Mouse (Mus musculus) hindbrain, embryonic 15.5 days (tissue): ENCODE data around the gene Uggt2. TPM values are rescaled to one million over a fixed set of nuclear protein-coding genes. Genes with fewer than 3 reads are reported as not detected.

ENCODE experiments used
- ATAC-seq: fragments of 200-750 bp; cut with Nextera tagmentation; 2 replicates; pipeline ENCODE4 v1.8.0; 2017; ENCODE audit warnings: low read depth, moderate number of reproducible peaks, moderate TSS enrichment; ENCODE audit not compliant: low FRiP score
- H3K27ac ChIP-seq: fragments of 300-500 bp; sonication (generic); replicated peaks from 2 replicates; pipeline ENCODE4 v1.5.1; 2015; ENCODE audit warnings: mild to moderate bottlenecking, inconsistent platforms
- H3K27me3 ChIP-seq: fragments of 300-500 bp; sonication (generic); 2 replicates; pipeline ENCODE4 v1.6.1; 2015; ENCODE audit warnings: control low read depth, inconsistent platforms
- H3K36me3 ChIP-seq: fragments of 300-500 bp; sonication (generic); 2 replicates; pipeline ENCODE4 v1.6.1; 2015; ENCODE audit warnings: control low read depth, inconsistent platforms
- H3K4me1 ChIP-seq: fragments of 300-500 bp; sonication (generic); replicated peaks from 2 replicates; pipeline ENCODE4 v1.6.1; 2015; ENCODE audit warnings: control low read depth, inconsistent platforms
- H3K4me2 ChIP-seq: fragments of 300-500 bp; sonication (generic); 2 replicates; pipeline ENCODE4 v1.6.1; 2015; ENCODE audit warnings: moderate library complexity, mild to moderate bottlenecking, inconsistent platforms
- H3K4me3 ChIP-seq: fragments of 300-500 bp; sonication (generic); 2 replicates; pipeline ENCODE4 v1.5.1; 2015; ENCODE audit warnings: mild to moderate bottlenecking, inconsistent platforms
- H3K9ac ChIP-seq: fragments of 300-500 bp; sonication (generic); 2 replicates; pipeline ENCODE4 v1.6.1; 2015; ENCODE audit warnings: inconsistent platforms
- H3K9me3 ChIP-seq: fragments of 300-500 bp; sonication (generic); 2 replicates; pipeline ENCODE4 v1.6.1; 2016; ENCODE audit warnings: control low read depth, inconsistent platforms
- WGBS: fragments of 180-500 bp; shearing (Covaris S2); methylation state at CpG from one replicate; pipeline ENCODE4 v1.1.7; 2015; 5-methylcytosine and 5-hydroxymethylcytosine counted together
- polyA plus RNA-seq: library from polyadenylated mRNA; unstranded; fragments of >200 nt; fragmentation: Nextera tagmentation; extraction: Ambion mirVana; gene quantifications from 2 replicates; pipeline ENCODE4 v1.2.1, GENCODE M21; 2015

Gene Uggt2
- polyA plus RNA-seq, 1 experiment from 2014 or later, result 20.4 TPM

DNA sequence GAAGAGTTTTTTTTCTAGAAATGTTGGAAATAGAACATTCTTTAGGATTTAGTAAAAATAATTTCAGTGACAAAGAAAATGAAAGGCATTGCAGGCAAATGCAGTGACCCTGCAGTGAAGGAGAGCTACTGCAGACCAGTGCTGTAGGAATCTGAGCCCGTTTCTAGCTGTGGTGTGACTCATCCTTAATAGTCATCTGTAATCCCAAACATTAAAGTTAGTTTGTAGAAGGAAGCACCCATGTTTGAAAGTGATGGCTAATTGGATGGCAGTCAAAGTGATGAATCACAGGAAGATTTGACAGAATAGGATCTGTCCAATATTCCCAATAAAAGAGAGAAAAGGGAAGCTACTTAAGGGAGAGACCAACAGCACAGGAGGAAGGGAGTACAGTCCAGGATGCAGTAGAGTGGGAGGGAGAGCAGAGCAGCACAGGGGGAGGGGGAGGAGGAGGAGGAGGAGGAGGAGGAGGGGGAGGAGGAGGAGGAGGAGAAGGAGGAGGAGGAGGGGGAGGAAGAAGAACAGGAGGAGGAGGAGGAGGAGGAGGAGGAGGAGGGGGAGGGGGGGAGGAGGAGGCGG lies 71.5 kb downstream of the Uggt2 start:
- Histone ChIP-seq H3K36me3 (peaks cover 28% of the 10 kb centered on the region), H3K4me1 (no peaks in the 10 kb centered on the region), H3K9ac (no peak overlapping the region), H3K4me3 (no peak overlapping the region), H3K27me3 (no peaks in the 10 kb centered on the region), H3K4me2 (no peak overlapping the region), H3K27ac (no peak overlapping the region), H3K9me3 (no peaks in the 10 kb centered on the region)
- ATAC-seq, result no peak
- WGBS, result 81% methylated on average over 2 of the region's 2 CpGs

DNA sequence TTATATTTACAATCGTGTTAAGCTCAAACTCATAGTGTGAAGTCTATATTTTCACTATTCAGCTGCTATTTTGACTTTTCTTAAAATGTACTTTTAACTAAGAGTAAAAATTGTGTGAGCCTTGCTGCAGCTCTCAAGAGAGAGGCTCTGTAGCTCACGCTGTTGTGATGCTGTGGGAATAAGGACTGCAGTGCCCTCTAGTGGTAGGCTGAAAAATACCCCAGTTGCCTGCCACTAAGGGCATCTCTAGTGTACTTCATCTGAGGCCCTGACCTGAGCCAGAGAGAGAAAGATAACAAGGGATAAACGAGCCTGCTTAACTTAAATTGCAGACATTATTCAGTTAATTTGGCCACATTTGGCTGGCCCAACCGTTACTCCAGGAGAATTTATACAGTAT lies 72.1 kb downstream of the Uggt2 start:
- Histone ChIP-seq H3K27me3 (no peaks in the 10 kb centered on the region), H3K36me3 (peaks cover 28% of the 10 kb centered on the region), H3K27ac (no peak overlapping the region), H3K4me2 (no peak overlapping the region), H3K9me3 (no peaks in the 10 kb centered on the region), H3K4me1 (no peaks in the 10 kb centered on the region), H3K9ac (no peak overlapping the region), H3K4me3 (no peak overlapping the region)
- ATAC-seq, result no peak
- 53% methylated on average over 4 of the region's 4 CpGs for WGBS

DNA sequence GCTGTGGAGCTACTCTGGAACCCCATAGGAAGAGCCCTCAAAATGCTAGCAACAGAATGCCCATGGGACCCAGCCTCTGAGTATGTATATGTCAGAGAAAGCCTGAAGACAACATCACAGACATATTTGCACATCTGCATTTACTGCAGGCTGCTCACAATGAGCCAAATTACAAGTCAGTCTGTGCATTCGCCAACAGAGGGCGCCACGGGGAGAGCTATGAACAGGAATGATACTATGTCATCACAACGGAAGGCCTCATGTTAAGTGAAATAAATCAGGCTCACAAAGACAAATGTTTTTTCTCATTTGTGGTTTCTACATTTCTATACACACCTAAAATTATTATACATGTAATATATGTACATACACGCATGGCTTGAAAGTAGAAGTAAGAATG lies 73.3 kb downstream of the Uggt2 start:
- Histone ChIP-seq H3K4me1 (no peaks in the 10 kb centered on the region), H3K27ac (no peak overlapping the region), H3K9ac (no peak overlapping the region), H3K27me3 (no peaks in the 10 kb centered on the region), H3K36me3 (peaks cover 21% of the 10 kb centered on the region), H3K4me3 (no peak overlapping the region), H3K4me2 (no peak overlapping the region), H3K9me3 (no peaks in the 10 kb centered on the region)
- 75% methylated on average over 5 of the region's 5 CpGs for WGBS
- ATAC-seq, result no peak

DNA sequence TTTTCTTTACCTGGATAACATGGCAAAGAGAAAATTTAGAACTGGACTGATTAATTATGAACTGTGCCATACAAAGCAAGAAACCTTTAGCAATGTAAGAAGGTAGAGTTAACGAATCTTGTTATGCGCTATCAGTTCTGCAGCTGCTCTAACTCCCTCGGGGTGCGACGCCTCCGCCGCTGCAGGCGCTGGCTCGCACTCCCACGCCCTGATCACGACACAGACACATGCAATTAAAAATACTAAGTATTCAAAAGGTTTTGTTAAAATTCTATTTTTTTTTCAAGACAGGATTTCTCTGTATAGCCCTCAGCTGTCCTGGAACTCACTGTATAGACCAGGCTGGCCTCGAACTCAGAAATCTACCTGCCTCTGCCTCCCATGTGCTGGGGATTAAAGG lies 85.7 kb downstream of the Uggt2 start:
- 44% methylated on average over 12 of the region's 12 CpGs for WGBS
- Histone ChIP-seq H3K9me3 (no peaks in the 10 kb centered on the region), H3K4me2 (peak overlapping the region; percentile 50), H3K27ac (peak overlapping the region; percentile 81; the same call in 1 of the 2 replicates), H3K36me3 (peaks cover 16% of the 10 kb centered on the region), H3K4me3 (peak overlapping the region; percentile 25; the same call in 1 of the 2 replicates), H3K27me3 (no peaks in the 10 kb centered on the region), H3K9ac (no peak overlapping the region), H3K4me1 (peaks cover 7% of the 10 kb centered on the region)
- no peak for ATAC-seq

DNA sequence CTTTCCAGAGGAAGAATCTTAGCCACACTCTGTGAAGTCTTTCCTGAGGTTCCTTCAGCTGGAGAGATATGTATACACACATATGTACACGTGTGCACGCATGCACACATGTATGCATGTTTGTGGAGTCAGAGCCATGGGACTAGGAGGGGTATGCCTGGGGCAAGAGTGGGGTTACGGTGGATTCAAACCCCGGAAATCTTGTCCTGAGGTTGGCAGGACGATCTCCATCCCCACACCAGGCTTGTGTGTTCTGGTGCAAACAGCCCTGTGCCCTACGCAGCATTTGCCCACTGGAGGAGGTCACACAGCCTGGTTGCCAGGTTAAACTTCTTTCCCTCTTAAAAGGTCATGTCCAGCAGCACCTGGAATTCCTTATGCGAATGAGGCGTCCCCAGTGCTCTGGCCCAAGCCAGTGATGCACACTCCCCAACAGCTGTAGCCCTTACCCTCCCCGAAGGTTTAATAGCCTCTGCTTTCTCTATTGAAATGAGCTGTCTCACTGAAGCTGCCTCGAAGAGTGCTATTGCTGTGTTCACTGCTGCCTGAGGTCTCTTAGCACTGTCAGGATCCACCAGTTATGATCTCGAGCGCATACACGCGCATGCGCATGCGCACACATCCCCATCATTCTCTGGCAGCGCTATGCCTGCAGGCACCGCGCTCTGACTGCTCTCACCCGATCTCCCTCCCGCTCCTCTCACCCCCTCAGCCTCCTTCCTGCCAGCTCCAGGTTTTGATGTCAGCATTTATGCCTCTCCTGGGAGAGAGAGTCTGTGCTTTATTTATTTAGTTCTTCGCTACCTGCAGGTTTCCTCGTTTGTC lies 86.4 kb downstream of the Uggt2 start:
- WGBS, result 56% methylated on average over 23 of the region's 23 CpGs
- ATAC-seq, result peak; percentile 88
- peak overlapping the region; percentile 81 for H3K27ac ChIP-seq
- H3K36me3 ChIP-seq, result peaks cover 10% of the 10 kb centered on the region
- peak overlapping the region; percentile 25 for H3K4me3 ChIP-seq
- H3K9me3 ChIP-seq, result no peaks in the 10 kb centered on the region
- no peak overlapping the region for H3K9ac ChIP-seq
- H3K4me1 ChIP-seq, result peaks cover 12% of the 10 kb centered on the region
- H3K27me3 ChIP-seq, result no peaks in the 10 kb centered on the region
- peak overlapping the region; percentile 50 for H3K4me2 ChIP-seq

DNA sequence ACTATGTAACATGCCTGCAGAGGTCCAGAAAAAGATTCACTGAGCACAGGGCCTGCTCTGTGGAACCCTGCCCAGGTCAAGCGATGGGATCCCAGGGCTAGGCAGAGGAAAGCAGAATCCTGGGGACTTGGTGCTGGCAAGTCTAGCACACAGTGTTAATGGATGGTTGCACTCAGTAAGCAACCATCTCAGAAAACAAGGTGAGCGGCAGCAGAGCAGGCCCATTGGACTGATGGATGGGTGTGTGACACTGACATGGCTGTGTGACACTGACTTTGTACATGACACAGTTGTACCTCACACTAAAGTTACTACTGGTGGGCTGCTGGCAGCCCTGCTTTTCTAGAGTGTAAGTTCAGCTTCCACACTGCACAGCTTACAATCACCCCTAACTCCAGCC lies 89.7 kb downstream of the Uggt2 start:
- Histone ChIP-seq H3K4me2 (no peak overlapping the region), H3K4me3 (no peak overlapping the region), H3K27me3 (no peaks in the 10 kb centered on the region), H3K27ac (no peak overlapping the region), H3K36me3 (no peaks in the 10 kb centered on the region; the same call in 1 of the 2 replicates), H3K9ac (no peak overlapping the region), H3K9me3 (no peaks in the 10 kb centered on the region), H3K4me1 (peaks cover 17% of the 10 kb centered on the region)
- 96% methylated on average over 2 of the region's 2 CpGs for WGBS
- no peak for ATAC-seq

DNA sequence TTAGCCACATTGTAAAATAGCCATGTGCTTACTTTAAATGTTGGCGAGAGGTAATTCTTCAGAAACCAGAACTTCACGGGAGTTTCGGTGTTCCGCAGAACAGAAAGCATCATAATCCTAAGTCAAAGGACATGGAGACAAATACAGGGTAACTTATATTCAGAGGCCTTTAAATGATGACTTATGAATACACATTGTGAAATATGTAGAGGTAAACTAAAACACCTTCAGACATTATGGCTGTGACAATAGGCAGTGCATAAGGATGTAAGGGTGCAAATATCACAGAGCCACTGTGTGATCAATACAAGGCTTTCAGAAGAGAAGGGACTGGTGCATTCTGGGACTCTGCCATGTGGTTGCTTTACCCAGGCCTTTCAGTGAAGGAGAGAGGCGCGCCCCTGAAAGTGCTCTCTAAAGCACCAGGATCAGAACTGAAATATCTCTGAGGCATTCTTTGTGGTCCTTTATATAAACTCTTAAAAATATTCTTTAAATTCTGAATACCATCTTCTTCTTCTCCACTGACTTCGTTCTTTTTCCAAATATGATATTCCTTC lies 91.1 kb downstream of the Uggt2 start:
- Histone ChIP-seq H3K27ac (peak overlapping the region; percentile 75), H3K9me3 (no peaks in the 10 kb centered on the region), H3K4me3 (peak overlapping the region; percentile 48), H3K4me1 (peaks cover 17% of the 10 kb centered on the region), H3K36me3 (no peaks in the 10 kb centered on the region; the same call in 1 of the 2 replicates), H3K9ac (peak overlapping the region; percentile 20; the same call in 1 of the 2 replicates), H3K27me3 (no peaks in the 10 kb centered on the region), H3K4me2 (peak overlapping the region; percentile 73)
- 48% methylated on average over 7 of the region's 7 CpGs for WGBS
- no peak for ATAC-seq

DNA sequence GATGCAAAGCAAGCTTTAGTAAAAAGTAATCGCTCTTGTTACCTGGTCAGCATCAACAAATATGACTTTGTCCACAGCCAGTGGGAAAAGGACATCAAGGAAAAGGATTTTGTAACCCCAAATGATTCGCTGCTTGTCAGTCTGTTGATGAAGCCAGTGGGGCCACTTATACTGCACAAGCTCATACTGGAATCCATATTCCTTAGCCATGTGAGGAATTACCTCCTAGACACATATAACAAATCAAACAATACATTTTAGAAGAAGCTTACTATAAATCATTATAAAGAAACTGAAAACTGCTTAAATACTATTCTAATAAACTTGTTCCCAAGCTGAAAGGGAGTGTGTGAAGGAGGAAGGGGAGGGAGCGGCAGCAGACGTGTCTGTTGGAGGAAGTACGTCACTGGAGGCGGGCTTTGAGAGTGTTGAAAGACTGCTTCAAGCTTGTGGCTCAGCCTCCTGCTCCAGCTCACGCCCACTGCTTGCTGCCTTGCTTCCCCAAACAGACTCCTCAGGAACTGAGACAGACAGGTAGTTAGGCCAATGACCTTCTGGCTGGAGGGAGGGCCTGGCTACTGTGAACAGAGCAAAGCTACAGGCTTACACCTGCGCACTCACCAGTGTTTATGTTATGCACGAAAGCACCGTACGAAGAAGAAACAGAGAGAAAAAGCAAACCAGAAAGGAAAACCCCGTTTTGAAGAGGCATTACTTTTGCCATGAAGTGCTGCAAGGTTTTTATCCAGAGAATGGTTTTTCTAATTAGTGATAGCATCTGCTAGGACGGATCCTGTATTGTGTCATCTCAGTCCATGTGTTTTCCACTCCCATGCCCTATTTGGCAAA lies 91.9 kb downstream of the Uggt2 start:
- H3K27ac ChIP-seq, result peak overlapping the region; percentile 75
- no peaks in the 10 kb centered on the region; the same call in 1 of the 2 replicates for H3K36me3 ChIP-seq
- peak overlapping the region; percentile 32 for H3K9ac ChIP-seq
- WGBS, result 2% methylated on average over 13 of the region's 13 CpGs
- H3K27me3 ChIP-seq, result no peaks in the 10 kb centered on the region
- peak overlapping the region; percentile 73 for H3K4me2 ChIP-seq
- ATAC-seq, result peak; percentile 99
- peak overlapping the region; percentile 48 for H3K4me3 ChIP-seq
- H3K9me3 ChIP-seq, result no peaks in the 10 kb centered on the region
- peaks cover 10% of the 10 kb centered on the region for H3K4me1 ChIP-seq

DNA sequence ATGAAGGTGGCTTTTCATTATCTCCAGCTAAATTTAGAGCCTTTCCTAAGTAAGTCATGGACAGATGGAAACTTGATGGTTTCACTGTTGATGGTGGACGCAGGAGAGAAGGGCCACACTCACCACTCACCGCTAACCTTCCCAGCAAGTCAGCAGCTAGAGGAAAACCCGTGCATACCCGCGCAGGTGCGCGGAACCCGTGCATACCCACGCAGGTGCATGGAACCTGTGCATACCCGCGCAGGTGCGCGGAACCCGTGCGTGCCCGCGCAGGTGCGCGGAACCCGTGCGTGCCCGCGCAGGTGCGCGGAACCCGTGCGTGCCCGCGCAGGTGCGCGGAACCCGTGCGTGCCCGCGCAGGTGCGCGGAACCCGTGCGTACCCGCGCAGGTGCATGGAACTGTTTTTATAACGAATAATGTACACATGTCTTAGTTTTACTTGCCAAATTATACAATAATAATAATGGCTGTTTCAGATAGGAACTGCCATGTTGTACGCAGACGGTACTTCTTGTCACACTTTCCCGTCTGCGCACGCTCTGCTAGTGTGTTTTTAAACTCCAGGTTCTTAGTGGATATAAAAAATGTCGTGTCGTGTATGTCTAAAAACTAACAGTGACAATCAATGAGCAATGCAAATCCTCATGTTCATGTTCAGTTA lies 92.7 kb downstream of the Uggt2 start:
- WGBS, result 2% methylated on average over 49 of the region's 49 CpGs
- peaks cover 2% of the 10 kb centered on the region; the same call in 1 of the 2 replicates for H3K36me3 ChIP-seq
- no peaks in the 10 kb centered on the region for H3K27me3 ChIP-seq
- peaks cover 9% of the 10 kb centered on the region for H3K4me1 ChIP-seq
- peak overlapping the region; percentile 48 for H3K4me3 ChIP-seq
- H3K9ac ChIP-seq, result peak overlapping the region; percentile 32
- H3K4me2 ChIP-seq, result peak overlapping the region; percentile 73
- H3K9me3 ChIP-seq, result no peaks in the 10 kb centered on the region
- H3K27ac ChIP-seq, result peak overlapping the region; percentile 75
- ATAC-seq, result no peak

DNA sequence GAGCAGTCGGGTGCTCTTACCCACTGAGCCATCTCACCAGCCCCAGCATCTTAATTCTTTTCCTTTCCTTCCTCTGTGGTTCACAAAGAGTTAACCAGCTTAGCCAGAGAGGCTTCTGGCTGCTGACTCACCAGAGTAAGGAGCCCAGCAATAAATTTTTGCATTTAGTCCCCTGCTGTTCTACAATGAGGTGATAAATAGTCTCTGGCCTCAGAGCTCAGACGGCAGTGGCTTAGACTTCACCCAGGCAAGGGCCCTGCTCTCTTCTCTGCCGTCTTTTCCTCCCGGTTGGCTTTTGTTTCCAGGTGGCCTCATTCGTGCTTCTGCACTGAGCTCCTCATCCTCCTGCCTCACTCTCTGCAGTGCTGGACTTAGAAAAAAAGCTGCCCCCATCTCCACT lies 93.4 kb downstream of the Uggt2 start:
- WGBS, result 12% methylated on average over 5 of the region's 5 CpGs
- Histone ChIP-seq H3K4me1 (peaks cover 9% of the 10 kb centered on the region), H3K9ac (peak overlapping the region; percentile 37), H3K36me3 (peaks cover 8% of the 10 kb centered on the region), H3K4me3 (peak overlapping the region; percentile 48), H3K4me2 (peak overlapping the region; percentile 73), H3K27me3 (no peaks in the 10 kb centered on the region), H3K9me3 (no peaks in the 10 kb centered on the region), H3K27ac (peak overlapping the region; percentile 75)
- ATAC-seq, result no peak

DNA sequence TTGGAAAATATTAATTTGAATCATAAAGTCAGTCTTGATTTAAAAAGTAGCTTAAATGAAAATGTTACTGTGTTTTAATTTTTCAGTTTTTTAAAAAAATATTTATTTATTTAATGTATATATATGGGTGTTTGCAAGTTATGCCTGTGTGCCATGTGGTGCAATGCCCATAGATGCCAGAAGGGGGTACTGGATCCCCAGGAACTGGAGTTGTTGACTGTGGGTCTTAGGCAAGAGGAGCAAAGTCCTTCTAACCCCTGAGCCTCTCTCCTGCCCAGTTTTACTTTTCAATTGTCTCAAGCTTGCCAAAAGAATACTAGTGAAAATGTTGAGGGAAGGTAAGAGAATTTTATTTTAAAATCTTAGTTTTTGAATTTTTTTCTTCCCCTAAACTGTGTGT lies 95.9 kb downstream of the Uggt2 start:
- Histone ChIP-seq H3K4me1 (peaks cover 9% of the 10 kb centered on the region), H3K36me3 (peaks cover 12% of the 10 kb centered on the region)
- ATAC-seq, result no peak

More for the DNA sequence above, 95.9 kb downstream of the Uggt2 start:
- Histone ChIP-seq H3K9ac (no peak overlapping the region), H3K9me3 (no peaks in the 10 kb centered on the region), H3K27ac (no peak overlapping the region), H3K27me3 (no peaks in the 10 kb centered on the region), H3K4me3 (no peak overlapping the region), H3K4me2 (no peak overlapping the region)
